Mouse (Mus musculus) cerebellum, adult 18-20 months (tissue): Measurements from ENCODE around the gene Cpt1b.
A peak's percentile ranks its signal among the peaks of the same experiment; 100 is the strongest.

ENCODE experiments used
- DNase-seq, 2 experiments: peaks; one replicate each; pipeline ENCODE4 v3.0.0; 2021

Cpt1b gene

DNA sequence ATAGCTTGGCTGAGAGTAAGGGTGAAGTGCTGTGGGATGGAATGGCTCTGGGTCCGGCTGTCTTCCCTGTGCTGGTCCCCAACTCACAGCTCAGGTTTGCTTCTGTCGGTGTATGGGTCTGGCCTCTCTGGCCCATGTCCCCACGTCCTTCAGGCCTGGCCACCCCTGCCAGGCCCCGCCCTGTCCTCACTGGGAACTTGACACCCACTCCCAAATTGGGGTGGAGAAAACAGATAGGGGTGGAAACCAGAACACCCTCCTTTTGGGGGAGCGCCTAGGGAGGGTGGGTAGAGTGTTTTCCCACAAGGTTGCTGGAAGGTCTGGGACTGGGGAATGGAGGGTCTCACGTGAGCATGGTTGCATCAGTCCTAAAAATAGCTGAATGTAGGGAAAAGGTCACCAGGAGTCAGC lies at the start of gene Cpt1b:
TSS of gene Cpt1b (minus strand) at position 153 of the 411 bp plus-strand sequence.
- DNase-seq: peak in 1 of 2 experiments; percentile 10

DNA sequence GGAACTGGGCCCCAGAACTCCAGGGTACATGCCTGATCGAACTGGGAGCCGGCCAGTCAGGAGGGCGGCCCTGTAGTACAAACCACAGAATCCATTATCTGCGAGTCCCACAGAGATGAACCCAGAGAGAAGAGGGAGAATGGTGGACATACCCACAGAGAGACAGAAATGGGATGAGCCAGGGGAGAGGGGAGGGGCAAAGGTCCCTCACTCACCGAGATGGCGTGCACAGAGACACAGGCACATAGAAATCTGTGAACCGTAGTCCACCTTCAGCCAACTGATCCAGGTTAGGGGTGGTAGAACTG lies 49.6 kb upstream of the Cpt1b start:
- DNase-seq: no peak

DNA sequence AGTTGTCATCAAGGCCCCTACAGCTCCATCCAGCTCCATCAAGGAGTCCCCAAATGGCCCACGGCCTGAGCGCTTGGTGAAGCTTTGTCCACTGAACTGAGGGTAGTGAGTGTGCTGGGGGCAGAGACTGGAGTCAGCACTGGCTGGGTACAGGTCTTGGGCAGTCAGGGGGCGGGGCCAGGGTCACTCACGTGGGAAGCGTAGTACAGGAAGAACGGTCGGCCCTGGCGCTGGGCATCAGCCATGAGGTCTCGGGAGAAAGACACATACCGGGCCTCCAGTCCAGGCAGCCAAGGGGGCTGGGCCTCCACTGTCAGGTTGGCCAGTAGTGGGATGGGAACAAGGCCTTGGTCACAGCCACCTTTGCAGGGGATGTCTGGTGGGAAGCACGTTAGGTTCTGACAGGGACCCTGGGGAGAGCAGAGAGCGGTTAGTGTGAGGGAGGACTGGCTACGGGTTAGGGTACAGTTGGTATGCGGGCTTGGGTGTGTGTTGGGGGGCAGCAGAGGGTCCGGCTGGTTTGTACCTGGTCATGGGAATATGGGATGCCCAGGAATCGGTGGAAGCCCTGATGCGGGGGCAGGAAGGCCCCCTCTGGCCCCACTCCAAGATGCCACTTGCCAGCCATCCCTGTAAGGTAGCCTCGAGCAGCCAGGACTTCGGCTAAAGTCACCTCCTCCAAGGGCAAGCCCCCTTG lies 49.1 kb upstream of the Cpt1b start:
- peak in 1 of 2 experiments; percentile 50 for DNase-seq

DNA sequence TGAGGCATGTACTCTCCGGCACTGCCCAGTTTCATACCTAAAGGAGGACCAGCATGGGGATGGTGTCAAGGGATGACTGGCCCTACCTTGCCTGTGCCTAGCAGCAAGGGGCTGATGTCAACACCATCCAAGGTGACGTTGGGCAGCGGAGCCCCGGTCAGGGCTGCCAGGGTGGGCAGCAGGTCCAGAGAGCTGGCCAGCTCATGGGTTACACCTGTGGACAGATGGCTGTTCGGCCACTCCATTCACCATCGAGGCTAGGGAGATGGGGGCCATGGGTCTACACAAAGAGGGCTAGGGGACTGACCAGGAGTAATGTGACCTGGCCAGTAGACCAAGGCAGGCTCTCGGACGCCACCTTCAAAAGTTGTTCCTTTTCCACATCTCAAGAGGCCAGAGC lies 48.3 kb upstream of the Cpt1b start:
- DNase-seq: no peak

DNA sequence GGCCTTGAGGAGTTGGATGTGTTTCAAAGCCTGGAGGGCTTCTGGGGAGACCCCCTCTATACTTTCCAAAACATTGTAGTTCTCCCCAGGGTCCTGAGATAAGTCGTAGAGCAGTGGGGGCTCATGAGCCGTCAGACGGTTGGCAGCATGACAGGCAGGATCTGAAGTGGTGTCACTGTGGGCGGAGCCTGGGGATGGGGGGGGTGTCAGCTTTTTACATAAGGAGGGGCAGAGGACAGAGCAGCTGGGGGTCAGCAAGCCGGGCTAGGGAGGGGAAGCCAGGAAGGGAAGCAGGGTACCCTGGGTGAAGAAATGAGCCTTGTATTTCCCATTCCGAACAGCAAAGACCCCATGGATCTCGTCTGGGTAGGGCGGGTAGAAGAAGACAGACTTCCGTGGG lies 47.7 kb upstream of the Cpt1b start:
- no peak for DNase-seq

DNA sequence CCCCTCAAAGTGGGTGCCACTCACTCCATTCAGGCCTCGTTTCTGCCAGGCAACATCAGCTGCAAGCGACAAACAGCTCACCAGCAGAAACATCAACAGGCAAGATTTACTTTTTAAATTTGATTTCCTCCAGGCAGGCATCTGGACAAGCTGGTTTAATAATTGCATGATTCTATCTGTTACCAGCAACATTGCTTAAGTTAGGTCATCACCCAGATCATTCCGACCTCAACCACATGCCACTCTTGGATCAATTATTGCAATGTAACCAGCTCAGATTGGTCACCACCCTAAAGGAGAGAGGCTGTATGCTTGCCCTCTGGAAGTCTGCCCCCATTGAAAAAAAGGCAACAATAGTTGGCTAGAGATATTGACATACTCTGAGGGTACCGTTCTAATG lies 45.8 kb upstream of the Cpt1b start:
- DNase-seq: no peak

DNA sequence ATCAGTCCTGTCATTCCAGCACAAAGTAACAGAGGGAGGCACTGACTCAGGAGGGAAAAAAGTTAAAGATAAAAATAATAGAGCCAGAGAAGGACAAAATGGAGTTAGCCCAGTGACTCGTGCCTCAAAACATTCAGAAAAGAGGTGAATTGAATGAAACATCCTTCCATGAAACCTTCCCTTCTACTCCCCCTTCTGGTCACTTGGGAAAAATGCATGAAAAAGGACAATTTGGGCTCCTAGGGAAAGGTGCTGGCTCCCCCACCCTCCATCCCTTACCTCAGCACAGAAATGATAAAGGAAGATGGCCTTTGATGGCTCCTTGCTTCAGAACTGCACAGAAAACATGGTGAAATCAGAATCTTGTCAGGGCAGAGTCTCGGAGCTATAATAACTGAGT lies 42.9 kb upstream of the Cpt1b start:
- peak; percentile 49 to 56 for DNase-seq

DNA sequence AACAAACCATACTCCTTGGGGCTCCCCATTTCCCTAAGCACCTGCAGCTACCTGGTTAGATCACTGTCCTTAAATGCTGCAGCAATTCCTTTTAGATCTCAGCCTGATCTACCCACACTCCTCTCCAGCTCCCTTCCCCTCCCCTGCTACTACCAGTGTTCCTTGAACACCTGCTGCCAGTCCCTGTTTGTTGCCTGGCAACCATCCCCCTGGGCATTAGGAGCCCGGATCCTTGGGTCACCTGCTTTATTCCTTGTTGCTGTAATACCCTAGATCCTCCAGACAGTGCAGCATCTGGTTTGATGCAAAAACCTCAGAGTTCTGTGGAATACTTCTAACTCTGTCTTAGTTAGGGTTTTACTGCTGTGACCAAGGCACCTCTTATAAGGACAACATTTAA lies 39.4 kb upstream of the Cpt1b start:
- peak; percentile 36 to 43 for DNase-seq

DNA sequence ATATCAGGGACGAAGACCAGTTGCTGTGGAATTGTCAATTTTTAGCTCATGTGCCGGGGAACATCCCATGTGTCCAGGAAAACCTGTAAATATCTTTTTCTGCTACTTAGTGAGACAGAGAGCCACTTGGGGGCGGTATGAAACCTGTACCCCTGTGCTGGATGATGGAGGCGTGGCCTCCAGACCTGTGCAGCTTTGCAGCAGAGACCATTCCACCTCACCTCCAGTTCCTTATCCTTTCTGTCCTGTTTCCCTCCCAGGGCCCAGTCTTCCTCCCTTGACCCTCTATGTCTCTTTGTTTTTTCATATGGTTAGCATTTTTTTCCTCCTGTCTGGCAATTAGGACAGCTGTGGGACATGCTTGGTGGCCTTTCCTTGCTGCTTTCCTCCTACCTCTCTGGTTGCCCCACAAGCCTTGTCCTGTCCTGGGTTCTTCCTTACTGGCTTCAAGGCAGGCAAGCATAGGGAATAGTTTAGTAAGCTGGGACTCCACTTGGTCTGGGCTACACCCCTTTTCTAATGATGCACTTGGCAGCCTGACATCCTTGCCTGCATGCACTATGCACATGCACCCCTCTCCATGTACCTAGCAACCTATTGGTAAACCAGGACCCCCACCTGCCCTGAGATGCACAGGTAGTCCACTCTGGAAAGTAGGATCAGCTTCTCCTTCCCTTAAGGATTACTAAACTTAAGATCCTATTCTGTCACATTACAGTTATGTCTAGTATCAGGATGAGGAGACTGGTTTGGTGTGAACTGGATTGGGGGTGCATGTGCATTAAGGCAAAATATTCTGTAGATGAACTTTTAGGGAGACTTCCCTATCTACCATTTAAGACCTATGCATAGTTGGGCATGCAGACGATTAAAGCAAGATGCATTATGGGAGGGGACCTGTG lies 37.9 kb upstream of the Cpt1b start:
- DNase-seq: peak; percentile 40 to 45

DNA sequence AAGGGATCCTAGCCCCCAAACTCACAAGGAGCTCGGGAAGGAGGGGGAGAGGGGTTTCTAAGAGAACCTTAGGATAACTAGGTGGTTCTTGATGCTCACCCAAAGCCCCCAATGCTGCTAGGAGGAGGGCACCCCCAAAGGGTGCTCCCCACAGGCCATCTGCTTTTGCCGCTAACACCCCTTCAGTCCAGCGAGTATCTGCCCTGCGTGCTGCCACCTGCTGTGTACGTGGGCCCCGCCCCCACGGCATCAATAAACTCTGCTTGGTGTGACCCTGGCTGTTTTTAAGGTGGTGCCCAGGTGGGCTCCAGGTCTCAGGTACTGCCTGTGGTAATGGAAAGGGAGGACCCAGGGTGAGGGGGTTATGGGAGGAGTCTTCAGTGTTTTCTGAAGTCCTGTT lies 36.5 kb upstream of the Cpt1b start:
- peak in 1 of 2 experiments; percentile 25 for DNase-seq

DNA sequence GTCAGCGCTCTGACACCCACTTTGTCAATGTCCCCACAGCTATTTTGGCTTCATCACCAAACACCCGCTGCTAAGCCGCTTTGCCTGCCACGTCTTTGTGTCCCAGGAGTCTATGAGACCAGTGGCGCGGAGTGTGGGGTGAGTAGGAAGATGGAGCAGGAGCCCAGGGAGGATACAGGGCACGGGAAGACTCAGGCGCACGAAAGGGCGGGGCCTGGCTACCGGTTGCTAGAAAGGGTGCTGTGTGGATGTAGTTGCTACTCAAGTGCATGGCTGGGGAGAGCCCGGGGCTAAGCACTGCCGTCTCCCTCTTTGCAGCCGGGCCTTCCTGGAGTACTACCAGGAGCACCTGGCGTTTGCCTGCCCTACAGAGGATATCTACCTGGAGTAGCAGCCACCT lies 35.7 kb upstream of the Cpt1b start:
- peak; percentile 25 to 27 for DNase-seq

DNA sequence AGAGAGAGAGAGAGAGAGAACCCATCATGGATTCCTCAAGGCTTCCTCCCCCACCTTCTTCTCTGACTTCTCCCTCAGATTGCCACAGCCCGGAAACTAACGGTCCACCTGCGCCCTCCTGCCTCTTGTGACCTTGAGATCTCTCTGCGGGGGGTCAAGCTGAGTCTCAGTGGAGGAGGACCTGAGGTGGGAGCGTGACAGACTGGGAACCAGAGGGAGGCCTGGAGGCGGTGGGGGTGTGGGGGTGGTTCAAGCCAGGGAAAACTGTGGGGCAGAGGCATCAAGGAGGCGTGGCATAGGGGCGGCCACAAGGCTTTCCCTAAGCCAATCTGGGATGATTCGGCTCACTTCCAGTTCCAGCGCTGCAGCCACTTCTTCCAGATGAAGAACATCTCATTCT lies 34.6 kb upstream of the Cpt1b start:
- DNase-seq: peak; percentile 54 to 61

DNA sequence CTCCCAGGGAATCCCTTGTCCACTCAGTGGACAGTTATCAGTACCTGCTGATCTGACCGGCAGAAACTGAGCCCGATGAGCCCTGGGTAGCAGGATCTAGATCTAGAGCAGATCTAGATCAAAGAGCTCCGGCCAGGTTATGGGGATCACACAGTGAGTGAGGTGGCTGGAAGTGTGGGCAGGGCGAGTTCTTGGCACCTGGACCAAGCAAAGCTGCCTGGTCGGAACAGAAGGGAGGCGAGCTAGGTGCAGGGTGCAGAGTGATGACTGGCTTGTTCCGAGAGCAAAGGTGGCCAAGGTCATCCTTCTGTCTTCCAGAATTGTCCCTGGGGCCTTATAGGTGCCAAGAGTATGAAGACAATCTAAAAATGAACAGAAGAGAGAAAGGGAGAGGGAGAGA lies 34.2 kb upstream of the Cpt1b start:
- peak; percentile 54 to 62 for DNase-seq

DNA sequence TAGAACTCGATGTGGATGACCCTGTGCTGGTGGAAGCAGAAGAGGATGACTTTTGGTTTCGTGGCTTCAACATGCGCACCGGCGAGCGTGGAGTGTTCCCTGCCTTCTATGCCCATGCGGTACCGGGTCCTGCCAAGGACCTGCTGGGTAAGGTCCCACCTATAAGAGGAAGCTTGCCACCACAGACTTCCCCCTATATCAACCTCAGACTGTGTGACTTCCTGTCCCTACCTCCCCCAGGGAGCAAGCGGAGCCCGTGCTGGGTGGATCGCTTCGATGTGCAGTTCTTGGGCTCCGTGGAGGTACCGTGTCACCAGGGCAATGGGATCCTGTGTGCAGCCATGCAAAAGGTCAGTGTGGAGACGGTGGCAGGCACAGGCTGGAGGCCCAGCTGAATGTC lies 33.3 kb upstream of the Cpt1b start:
- DNase-seq: no peak

DNA sequence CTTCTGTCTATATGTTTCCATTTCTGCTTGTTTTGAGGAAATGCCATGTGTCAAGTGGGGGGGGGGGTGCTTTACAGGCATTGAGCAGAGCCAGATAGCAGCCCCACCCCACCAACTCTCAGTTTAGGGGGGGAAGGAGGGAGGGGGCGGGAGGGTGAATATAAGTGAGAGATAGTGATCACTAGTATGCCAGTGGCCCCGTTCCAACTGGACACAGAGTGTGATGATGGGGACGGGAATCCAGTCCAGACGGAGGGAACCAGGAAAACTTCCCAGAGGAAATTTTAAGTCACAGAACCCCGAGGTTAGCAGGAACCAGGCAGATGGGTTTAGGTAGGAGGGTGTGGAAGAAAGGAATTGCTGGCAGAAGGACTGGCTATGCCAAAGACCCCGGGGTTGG lies 30.0 kb upstream of the Cpt1b start:
- DNase-seq: peak; percentile 36 to 40

DNA sequence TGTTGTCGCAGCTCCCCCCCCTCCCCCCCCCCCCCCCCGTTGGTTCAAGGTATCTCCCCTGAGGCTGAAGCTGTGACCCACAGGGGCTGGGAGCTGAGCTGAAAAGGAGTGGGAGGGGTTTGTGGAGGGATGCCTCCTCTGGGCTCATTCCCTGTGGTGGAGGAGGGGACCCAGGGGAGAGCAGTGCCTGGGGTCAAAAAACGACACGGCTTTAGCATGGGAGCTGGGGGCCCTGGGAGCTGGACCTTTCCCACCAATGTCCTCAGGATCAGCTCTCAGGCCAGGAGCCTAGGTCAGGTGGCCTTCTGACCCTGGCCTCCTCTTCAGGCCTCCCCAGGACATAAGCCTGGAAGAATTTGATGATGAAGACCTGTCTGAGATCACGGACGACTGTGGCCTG lies 29.2 kb upstream of the Cpt1b start:
- DNase-seq: peak in 1 of 2 experiments; percentile 36

DNA sequence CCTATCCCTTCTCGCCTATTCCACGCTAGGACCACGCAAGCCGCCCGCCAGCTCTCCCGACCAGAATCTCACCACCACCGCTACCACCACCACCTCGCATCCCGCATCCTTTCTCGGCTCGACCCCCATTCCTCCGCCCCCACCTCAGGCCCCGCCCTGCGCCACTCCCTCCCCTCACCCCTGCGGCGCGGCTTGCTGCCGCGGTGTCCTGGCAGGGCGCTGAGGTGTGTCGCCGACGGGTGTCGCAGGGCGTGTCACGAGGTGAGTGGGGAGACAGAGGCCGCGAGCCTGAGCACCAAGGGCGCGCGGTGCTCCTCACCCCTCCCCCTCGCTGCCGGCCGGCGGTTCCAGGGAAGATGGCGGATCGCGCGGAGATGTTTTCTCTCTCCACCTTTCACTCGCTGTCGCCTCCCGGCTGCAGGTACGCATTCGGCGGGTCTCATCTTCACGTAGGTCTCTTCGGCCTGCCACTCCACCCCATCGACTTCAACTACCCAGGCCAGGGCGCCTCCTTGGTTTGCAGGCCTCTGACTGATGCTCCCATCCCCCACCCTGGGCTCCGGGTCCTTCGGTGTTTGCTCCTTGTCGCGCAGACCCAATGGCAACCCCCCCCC lies 28.3 kb upstream of the Cpt1b start, which contains the start of gene Mapk8ip2:
TSS of gene Mapk8ip2 (plus strand) at position 49 of the 614 bp plus-strand sequence.
- peak; percentile 81 to 84 for DNase-seq

DNA sequence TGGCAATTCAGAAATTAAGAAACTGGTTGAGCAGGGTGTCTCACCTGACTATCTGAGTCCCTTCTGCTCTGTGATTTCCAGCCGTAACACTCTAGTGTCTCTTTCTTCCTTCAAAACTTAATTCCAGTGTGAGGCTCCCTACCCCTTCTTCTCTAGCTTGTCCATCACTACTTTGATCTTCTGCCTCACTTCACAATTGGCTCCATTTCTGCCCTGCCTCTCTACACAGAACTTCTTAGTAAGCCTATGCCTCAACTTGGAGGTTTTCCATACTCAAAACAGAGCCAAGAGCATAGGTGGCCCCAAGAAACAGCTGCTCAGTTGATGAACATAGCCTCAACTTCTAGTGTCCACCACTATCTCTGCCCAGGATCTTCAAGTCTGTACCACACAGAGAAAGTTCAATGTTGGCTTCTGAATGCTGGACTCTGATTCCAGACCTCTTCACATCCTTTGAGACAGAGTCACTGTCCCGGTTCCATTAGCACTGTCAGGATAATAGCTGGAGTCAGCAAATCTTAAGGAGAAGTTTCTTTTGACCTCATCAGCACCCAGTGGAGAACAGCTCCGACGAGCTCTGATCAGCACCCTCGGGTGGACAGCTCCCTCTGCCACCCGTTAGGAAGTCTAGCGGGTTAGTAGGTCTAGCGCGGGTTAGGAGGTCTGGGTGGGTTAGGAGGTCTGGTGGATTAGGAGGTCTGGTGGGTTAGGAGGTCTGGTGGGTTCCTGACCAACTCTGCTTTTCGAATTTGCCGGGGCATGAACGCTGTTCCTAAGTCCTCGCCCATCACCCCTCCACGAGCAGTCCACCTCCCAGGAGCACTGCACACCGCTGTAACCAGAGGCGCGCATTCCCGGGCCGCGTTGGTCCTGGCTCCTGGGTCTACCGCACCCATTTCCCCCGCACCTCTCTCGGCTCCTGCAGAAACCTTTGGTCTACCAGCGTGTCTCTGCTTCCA lies 27.5 kb upstream of the Cpt1b start:
- DNase-seq: peak in 1 of 2 experiments; percentile 27

DNA sequence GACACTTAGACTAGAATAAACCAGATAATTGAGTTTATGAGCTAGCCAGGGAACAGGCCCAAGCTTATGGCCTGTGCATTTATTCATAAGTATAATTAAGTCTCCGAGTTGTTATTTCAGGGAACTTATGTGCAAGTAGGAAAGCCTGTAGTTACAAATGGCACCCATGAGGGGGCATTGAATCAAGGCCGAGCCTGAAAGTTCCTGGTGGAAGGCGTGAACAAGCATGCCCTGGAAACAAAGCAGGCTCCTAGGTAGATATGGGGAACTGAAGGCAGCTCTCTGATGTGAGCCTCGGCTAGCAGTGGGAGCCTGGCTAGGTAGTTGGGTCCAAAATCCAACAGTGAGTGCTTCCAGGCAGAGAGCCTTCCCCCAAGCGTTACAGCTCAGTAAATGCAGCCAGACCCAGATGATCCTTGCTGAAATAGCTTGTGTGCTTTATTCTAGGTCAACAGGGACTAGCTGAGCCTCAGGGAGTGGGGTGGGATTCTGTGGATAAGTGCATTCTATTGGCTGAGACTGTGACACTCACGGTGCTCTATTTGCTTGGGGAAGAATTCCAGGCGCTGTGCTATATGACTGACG lies 16.9 kb upstream of the Cpt1b start:
- DNase-seq: peak; percentile 45 to 53

DNA sequence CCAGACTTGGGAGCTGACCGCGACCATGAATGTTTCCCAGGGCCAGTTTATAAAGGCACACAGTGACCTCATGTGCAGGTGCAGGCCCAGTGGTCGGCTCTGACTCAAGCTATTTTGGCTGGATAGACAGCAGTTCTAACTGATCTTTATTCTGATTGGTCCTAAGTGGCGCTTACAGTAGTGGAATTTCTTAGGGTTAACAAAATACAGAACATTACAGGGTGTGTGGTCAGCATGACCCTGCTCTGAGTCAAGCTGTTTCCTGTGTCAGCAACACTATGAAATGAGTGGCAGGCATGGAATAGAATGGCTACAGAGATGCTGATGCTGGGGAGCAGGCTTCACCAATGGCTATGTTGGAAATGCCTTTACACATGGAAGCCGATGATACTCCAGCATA lies 10.2 kb upstream of the Cpt1b start:
- DNase-seq: no peak

DNA sequence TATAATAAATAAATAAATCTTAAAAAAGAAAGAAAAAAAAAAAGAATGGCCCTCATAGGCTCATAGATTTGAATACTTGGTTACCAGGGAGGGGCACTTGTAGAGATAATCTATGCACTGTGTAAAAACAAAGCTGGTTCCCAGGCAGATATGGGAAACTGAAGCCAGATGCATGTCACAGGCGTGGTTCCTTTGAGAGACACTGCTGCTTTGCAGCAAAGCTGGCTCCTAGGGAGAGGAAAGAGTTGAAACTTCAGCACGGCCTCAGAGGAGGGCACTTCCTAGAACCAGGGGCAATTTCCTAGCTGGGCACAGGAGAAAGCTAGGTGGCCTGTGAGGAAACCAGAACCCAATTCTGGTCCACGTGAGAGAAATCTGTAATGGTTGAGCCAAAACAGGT lies 8.5 kb upstream of the Cpt1b start:
- peak in 1 of 2 experiments; percentile 8 for DNase-seq

DNA sequence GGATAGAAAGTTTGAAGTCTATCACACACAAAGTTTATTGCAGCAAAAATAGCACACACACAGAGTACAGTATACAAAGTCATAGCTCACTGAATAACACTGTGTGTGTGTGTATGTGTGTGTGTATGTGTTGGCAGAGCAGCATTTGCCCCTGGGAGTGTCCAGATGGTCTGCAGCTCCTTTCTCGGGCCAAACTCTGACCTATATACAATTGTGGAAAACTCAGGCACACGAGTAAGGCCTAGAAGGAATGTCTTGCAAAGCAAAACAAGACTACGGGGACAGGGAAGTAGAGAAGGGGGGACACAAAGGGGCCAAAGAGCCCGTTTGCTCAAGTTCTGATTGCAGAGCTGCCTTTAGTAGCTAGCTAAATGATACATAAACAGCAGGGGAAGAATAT lies 7.3 kb upstream of the Cpt1b start:
- DNase-seq: peak; percentile 60 to 61
